Mouse (Mus musculus): ENCODE results near the gene Bloc1s4.

DNA sequence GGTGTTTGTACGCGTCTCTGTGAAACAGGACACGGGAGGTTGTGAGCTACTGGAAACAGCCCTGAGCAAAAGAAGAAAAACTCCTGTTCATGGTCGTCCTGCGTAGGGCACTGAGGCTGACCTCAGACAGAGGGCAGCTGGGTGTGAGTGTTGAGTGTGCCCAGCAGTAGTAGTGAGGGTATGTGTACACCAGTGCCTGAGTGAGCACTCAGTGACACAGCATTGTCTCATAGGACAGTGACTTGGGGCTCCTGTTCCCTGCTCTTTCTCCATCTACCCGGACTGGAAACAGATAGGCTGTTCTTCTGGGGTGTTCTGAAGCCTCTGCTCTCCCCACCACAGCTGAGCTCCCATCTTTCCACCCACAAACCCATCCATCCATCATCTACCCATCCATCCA is 13.3 kb downstream of the Bloc1s4 start:
- TF ChIP-seq CTCF (IDR thresholded peaks at IDR 0.05; ENCODE audit: control insufficient read depth, insufficient read depth, insufficient read length) (no peak), MAX (IDR thresholded peaks at IDR 0.05) (no peak), USF1 (IDR thresholded peaks at IDR 0.05; ENCODE audit: low read depth) (no peak)
